Mouse (Mus musculus) CH12F3 (cell line): ENCODE data around the gene Hells.

Source experiments
- in situ Hi-C: fragments of 300-500 bp; cut with MboI; formaldehyde crosslinking; loops from 2 replicates; pipeline ENCODE4 v1.14.3; 2020; ENCODE audit warnings: low sequenced_read_pairs

Hells gene

GRCm38 (mm10) chr19:38930788-38931565 is at the start of gene Hells:
Gene Hells, plus strand, starts transcription at chr19:38930915.
- in situ Hi-C loops, result no loop called here

GRCm38 (mm10) chr19:38901146-38902135 is 29.3 kb upstream of the Hells start:
- in situ Hi-C loops, result no loop called here

- in situ Hi-C loops, result no loop called here
These were observed 28.2 kb upstream of the Hells start for GRCm38 (mm10) chr19:38902501-38902900.

- in situ Hi-C loops, result no loop called here
These were observed 16.9 kb upstream of the Hells start for GRCm38 (mm10) chr19:38913786-38914185.

GRCm38 (mm10) chr19:38914926-38915325 is 15.8 kb upstream of the Hells start:
- in situ Hi-C loops, result no loop called here

- in situ Hi-C loops, result no loop called here
These were observed 15.0 kb upstream of the Hells start for GRCm38 (mm10) chr19:38915677-38916076.

- in situ Hi-C loops, result no loop called here
These were observed 2.1 kb upstream of the Hells start for GRCm38 (mm10) chr19:38928481-38929158.

- in situ Hi-C loops, result no loop called here
These were observed 1.1 kb upstream of the Hells start for GRCm38 (mm10) chr19:38929471-38930251.

- in situ Hi-C loops, result no loop called here
These were observed 395 bp upstream of the Hells start for GRCm38 (mm10) chr19:38930252-38930787.

- in situ Hi-C loops, result no loop called here
These were observed 813 bp downstream of the Hells start for GRCm38 (mm10) chr19:38931566-38931890.

- in situ Hi-C loops, result no loop called here
These were observed 14.0 kb downstream of the Hells start for GRCm38 (mm10) chr19:38944590-38945307.

GRCm38 (mm10) chr19:38970741-38971140 is 40.0 kb downstream of the Hells start:
- in situ Hi-C loops, result no loop called here

GRCm38 (mm10) chr19:38972581-38972980 is 41.9 kb downstream of the Hells start:
- in situ Hi-C loops, result no loop called here

- in situ Hi-C loops, result no loop called here
These were observed 43.0 kb downstream of the Hells start for GRCm38 (mm10) chr19:38973666-38974065.

GRCm38 (mm10) chr19:38976269-38976668 is 45.6 kb downstream of the Hells start:
- in situ Hi-C loops, result loop anchor here (25.0 kb wide), 1 partner anchor 1261 kb away; no protein-coding TSS in a partner anchor

GRCm38 (mm10) chr19:38981966-38982365 is 51.3 kb downstream of the Hells start:
- in situ Hi-C loops, result loop anchor here (25.0 kb wide), 1 partner anchor 1255 kb away; no protein-coding TSS in a partner anchor

- in situ Hi-C loops, result loop anchor here (25.0 kb wide), 1 partner anchor 1239 kb away; no protein-coding TSS in a partner anchor
These were observed 67.5 kb downstream of the Hells start for GRCm38 (mm10) chr19:38998248-38998647.

GRCm38 (mm10) chr19:38998676-38999075 is 68.0 kb downstream of the Hells start:
- in situ Hi-C loops, result loop anchor here (25.0 kb wide), 1 partner anchor 1239 kb away; no protein-coding TSS in a partner anchor

GRCm38 (mm10) chr19:39005132-39005531 is 74.4 kb downstream of the Hells start:
- in situ Hi-C loops, result no loop called here
